Mouse (Mus musculus) forebrain, embryonic 16.5 days (tissue): ENCODE data around the gene Ephx1. TPM values are rescaled to one million over a fixed set of nuclear protein-coding genes. Genes with fewer than 3 reads are reported as not detected.

Experiments
- ATAC-seq: fragments of 200-750 bp; cut with Nextera tagmentation; 2 replicates; pipeline ENCODE4 v1.8.0; 2017; ENCODE audit warnings: mild to moderate bottlenecking, moderate library complexity
- H3K27ac ChIP-seq: fragments of 300-500 bp; sonication (generic); 2 replicates; pipeline ENCODE4 v1.5.1; 2014; ENCODE audit warnings: low read length, control low read depth
- H3K27me3 ChIP-seq: fragments of 300-500 bp; sonication (generic); replicated peaks from 2 replicates; pipeline ENCODE4 v1.6.1; 2014; ENCODE audit warnings: low read length; ENCODE audit not compliant: control insufficient read depth, insufficient read depth
- H3K36me3 ChIP-seq: fragments of 300-500 bp; sonication (generic); 2 replicates; pipeline ENCODE4 v1.6.1; 2014; ENCODE audit not compliant: control insufficient read depth, insufficient read depth
- H3K4me1 ChIP-seq: fragments of 300-500 bp; sonication (generic); replicated peaks from 2 replicates; pipeline ENCODE4 v1.6.1; 2014; ENCODE audit warnings: low read length; ENCODE audit not compliant: control insufficient read depth, insufficient read depth
- H3K4me2 ChIP-seq: fragments of 300-500 bp; sonication (generic); 2 replicates; pipeline ENCODE4 v1.6.1; 2014; ENCODE audit warnings: mild to moderate bottlenecking, low read length, control low read depth
- H3K4me3 ChIP-seq: fragments of 300-500 bp; sonication (generic); replicated peaks from 2 replicates; pipeline ENCODE4 v1.5.1; 2014; ENCODE audit warnings: mild to moderate bottlenecking, low read length, control low read depth
- H3K9ac ChIP-seq: fragments of 300-500 bp; sonication (generic); replicated peaks from 2 replicates; pipeline ENCODE4 v1.6.1; 2014; ENCODE audit warnings: low read depth, low read length, control low read depth
- H3K9me3 ChIP-seq: fragments of 300-500 bp; sonication (generic); 2 replicates; pipeline ENCODE4 v1.6.1; 2016; ENCODE audit warnings: low read length; ENCODE audit not compliant: control insufficient read depth
- WGBS: fragments of 180-500 bp; shearing (Covaris S2); extraction: QIAGEN DNeasy Blood & Tissue Kit; methylation state at CpG from one replicate; pipeline ENCODE4 v1.1.7; 2014; 5-methylcytosine and 5-hydroxymethylcytosine counted together
- polyA plus RNA-seq: library from polyadenylated mRNA; unstranded; fragments of >200 nt; fragmentation: Nextera tagmentation; extraction: Ambion mirVana; gene quantifications from 2 replicates; pipeline ENCODE4 v1.2.1, GENCODE M21; 2015

Ephx1 gene
- 5.5 and 6.6 TPM in 2 replicates for polyA plus RNA-seq

DNA sequence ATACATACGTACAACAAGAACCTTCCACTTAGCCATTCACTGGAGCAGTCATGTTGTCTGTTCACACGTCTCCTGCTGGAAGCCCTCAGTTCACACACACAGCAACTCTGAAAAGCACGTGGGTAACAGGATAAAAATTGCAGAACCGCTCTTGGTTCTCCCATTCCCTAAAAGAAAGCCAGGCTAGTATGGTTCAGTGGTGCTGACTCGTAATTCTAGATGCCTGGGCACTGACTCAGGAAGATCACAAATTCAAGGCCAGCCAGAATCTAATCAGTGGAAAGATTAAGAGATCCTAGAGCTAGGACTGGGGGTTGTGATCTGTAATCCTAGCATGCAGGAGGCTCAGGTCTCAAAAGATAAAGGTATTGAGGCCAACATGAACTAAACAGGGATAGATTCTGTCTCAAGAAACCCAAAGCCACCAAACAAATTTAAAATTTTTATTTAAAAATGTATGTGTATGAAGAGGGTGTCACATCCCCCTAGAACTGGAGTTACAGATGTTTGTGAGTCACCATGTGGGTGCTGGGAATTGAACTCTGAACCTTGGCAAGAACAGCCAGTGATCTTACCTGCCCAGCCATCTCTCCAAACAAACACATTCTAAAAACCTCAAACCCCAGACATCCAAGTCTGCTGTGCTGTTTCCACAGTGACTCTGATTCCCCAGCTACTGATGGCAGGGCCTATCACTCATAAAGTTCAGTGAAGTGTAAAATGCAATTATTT lies at the start of gene Ephx1:
TSS of gene Ephx1 (minus strand) at position 149 of the 732 bp plus-strand sequence.
- H3K9me3 ChIP-seq: no peaks in the 10 kb centered on the region

DNA sequence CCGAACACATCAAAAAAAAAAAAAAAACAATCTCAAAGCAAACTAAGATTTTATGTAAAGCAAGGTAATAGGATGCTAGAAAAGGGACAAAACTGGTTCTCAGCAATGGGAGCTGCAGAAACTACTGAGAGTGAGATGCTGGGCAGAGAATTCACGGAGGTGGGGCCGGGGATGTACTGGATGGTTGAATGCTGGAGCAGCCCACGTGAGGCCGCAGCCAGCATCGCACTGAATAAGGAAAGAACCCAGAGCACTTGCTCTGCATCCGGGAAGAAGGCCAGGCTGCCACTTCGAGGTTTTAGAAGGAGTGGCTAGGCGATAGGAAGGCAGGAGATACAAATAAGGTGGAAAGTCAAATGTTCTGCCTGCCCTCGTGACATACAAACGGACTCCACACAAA lies 49.0 kb upstream of the Ephx1 start:
- Histone ChIP-seq H3K36me3 (no peaks in the 10 kb centered on the region), H3K4me2 (no peak overlapping the region), H3K9me3 (no peaks in the 10 kb centered on the region), H3K27ac (no peak overlapping the region), H3K4me1 (no peaks in the 10 kb centered on the region), H3K9ac (no peak overlapping the region), H3K4me3 (no peak overlapping the region), H3K27me3 (no peaks in the 10 kb centered on the region)
- WGBS: 74% methylated on average over 11 of the region's 11 CpGs
- ATAC-seq: no peak

More for the DNA sequence above, at the start of gene Ephx1:
- Histone ChIP-seq H3K9ac (no peak within 1 kb of the TSS), H3K4me3 (no peak within 1 kb of the TSS), H3K36me3 (no peaks in the 10 kb centered on the region), H3K27me3 (no peaks in the 10 kb centered on the region; the same call in 1 of the 2 replicates), H3K4me1 (0 out of 2 replicates have a peak, but pooled peaks cover 5% of the 10 kb centered on the region), H3K4me2 (no peak within 1 kb of the TSS), H3K27ac (no peak within 1 kb of the TSS)
- 59% methylated on average over 5 of the region's 5 CpGs for WGBS
- no peak for ATAC-seq

DNA sequence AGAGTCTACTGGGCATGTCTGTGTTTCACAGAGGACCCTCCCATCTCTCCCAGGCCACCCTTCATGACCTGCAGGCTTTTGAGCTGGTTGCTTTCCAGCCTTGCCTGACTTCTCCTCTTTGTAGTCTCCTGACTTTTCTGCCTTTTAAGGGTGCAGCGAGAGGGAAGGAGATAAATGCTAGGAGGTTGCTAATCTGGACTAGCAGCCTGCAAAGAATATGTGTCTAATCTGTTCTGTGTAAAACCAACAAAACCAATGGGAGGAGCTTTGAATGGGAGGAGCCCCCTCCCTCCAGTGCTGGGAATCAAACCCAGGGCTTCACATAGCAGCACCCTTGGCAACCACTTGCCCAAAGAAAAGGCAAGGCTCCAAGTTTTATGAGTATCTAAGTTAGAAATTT lies 47.6 kb upstream of the Ephx1 start:
- Histone ChIP-seq H3K27me3 (no peaks in the 10 kb centered on the region), H3K36me3 (no peaks in the 10 kb centered on the region), H3K4me3 (no peak overlapping the region), H3K4me1 (no peaks in the 10 kb centered on the region), H3K9me3 (no peaks in the 10 kb centered on the region), H3K9ac (no peak overlapping the region), H3K27ac (no peak overlapping the region), H3K4me2 (no peak overlapping the region)
- no peak for ATAC-seq
- WGBS: 78% methylated on average over 1 of the region's 1 CpGs

DNA sequence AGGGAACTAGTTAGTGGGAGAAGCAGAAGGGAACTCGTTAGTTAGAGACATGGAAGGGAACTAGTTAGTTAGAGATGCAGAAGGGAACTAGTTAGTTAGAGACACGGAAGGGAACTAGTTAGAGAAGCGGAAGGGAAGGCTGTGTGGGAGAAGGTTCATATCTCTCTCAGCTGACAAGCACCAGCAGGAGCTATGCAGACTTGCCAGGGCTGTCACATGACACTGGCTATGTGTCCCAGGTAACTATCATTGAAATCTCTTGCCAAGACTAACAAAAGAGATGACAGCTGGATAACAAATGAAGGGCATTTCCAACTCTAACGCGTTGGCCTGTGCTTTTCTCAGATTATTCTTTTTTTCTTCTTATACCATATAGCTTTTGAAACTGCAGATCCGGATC lies 43.9 kb upstream of the Ephx1 start:
- ATAC-seq: no peak
- no peaks in the 10 kb centered on the region for H3K36me3 ChIP-seq
- no peak overlapping the region for H3K4me2 ChIP-seq
- no peaks in the 10 kb centered on the region for H3K9me3 ChIP-seq
- no peak overlapping the region for H3K4me3 ChIP-seq
- WGBS: 86% methylated on average over 6 of the region's 6 CpGs
- no peak overlapping the region for H3K9ac ChIP-seq
- H3K27ac ChIP-seq: no peak overlapping the region
- no peaks in the 10 kb centered on the region for H3K27me3 ChIP-seq
- no peaks in the 10 kb centered on the region for H3K4me1 ChIP-seq

DNA sequence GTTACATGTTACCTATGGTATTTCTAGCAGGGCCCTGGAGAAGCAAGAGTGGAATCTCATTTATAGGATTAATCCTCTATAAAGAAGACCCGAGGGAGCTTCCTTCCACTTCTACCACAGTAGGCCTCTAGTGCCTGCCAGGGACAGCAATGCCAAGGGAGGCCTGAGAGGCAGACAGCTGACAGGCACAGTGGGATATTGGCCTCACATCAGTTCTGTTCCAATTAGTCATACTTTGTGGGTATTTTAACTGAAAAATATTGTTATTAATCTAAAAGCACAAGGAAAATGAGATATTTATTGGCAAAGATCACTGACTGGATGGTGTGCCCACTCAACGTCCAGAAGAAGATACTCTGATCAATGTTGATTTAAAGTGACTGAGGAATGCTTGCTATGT lies 43.3 kb upstream of the Ephx1 start:
- Histone ChIP-seq H3K27ac (no peak overlapping the region), H3K4me3 (no peak overlapping the region), H3K4me1 (no peaks in the 10 kb centered on the region), H3K36me3 (no peaks in the 10 kb centered on the region), H3K9ac (no peak overlapping the region), H3K9me3 (no peaks in the 10 kb centered on the region), H3K4me2 (no peak overlapping the region), H3K27me3 (no peaks in the 10 kb centered on the region)
- ATAC-seq: no peak
- WGBS: 68% methylated on average over 2 of the region's 2 CpGs

DNA sequence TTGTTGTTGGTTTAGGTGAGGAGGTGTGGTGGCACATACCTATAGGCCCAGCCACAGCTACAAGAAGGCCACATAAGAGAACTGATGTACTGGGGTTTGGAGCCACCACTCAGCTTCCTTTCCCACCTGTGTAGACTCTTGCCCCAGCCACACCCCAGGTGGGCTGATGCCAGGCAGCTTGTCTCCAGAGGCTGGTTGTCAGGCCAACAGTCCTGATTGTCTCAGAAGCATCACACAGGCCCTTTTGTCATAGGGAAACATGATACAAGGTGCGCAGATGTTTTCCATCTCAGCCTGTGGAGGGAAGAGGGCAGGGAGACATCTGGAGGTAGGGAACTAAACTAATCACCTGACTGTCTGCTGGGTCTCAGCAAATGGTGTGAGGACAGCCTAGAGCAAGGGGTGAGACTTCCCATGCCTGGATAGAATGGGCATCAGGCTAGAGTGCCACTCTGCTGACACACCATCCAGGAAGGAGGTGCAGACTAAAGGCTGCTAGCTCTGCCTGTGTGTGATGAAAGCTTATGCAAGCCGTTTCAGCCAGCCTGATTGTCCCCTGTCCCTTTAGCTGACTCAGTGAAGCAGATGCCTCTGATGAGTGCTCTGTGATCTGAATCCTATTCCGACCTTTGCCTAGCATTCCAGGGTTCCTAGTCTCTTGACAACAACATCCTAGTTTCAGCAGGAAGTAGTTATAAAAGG lies 41.2 kb upstream of the Ephx1 start:
- no peak overlapping the region for H3K4me3 ChIP-seq
- no peaks in the 10 kb centered on the region for H3K36me3 ChIP-seq
- no peak for ATAC-seq
- H3K27me3 ChIP-seq: no peaks in the 10 kb centered on the region
- no peak overlapping the region for H3K27ac ChIP-seq
- H3K4me1 ChIP-seq: no peaks in the 10 kb centered on the region
- no peaks in the 10 kb centered on the region for H3K9me3 ChIP-seq
- 68% methylated on average over 3 of the region's 3 CpGs for WGBS
- no peak overlapping the region for H3K4me2 ChIP-seq
- H3K9ac ChIP-seq: no peak overlapping the region

DNA sequence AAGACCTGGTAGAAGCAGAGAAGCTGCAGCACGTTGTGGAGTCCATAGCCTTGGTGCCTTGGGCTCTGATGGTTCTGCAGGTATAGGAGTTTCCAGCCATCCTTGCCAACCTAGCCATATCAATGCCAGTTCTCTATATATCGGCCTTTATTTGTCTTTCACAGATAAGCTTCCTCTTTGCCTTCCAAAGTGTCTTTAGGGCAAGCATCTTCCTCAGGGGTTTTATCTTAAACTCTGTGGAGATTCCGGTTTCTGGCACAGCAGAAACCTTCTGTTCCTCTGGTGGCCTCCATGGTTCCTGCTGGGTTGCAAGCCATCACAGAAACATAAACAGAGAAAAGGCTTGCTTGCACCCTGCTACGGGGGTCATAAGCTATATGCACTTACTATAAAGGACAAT lies 32.2 kb upstream of the Ephx1 start:
- Histone ChIP-seq H3K27me3 (no peaks in the 10 kb centered on the region), H3K4me2 (no peak overlapping the region), H3K9ac (no peak overlapping the region), H3K4me1 (no peaks in the 10 kb centered on the region), H3K27ac (no peak overlapping the region), H3K4me3 (no peak overlapping the region), H3K9me3 (no peaks in the 10 kb centered on the region), H3K36me3 (no peaks in the 10 kb centered on the region)
- WGBS: 90% methylated on average over 4 of the region's 4 CpGs
- no peak for ATAC-seq

DNA sequence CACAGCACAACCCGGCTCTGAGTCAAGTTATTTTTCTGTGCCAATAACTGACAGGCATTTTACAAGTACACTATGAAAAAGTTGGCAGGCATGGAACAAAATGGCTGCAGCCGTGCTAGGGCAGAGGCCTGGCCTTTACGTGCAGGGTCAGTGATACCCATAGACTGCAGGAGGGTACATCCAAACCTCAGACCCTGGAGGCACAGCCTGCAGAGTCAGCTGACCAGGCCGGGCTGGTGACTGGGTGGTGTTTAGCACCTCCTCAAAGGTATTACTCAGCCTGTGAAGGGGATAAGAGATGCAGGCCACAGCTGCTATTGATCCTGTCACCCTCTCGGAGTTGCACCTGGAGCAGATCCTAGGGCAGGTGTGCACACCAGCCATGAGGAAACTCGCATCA lies 30.2 kb upstream of the Ephx1 start, which contains the start of gene 9130409I23Rik:
TSS of gene 9130409I23Rik (plus strand) at position 301 of the 400 bp plus-strand sequence.
- Histone ChIP-seq H3K9me3 (no peaks in the 10 kb centered on the region), H3K4me3 (no peak within 1 kb of the TSS), H3K4me2 (no peak within 1 kb of the TSS), H3K27ac (no peak within 1 kb of the TSS), H3K27me3 (no peaks in the 10 kb centered on the region), H3K36me3 (no peaks in the 10 kb centered on the region), H3K4me1 (no peaks in the 10 kb centered on the region), H3K9ac (no peak within 1 kb of the TSS)
- no peak for ATAC-seq
- WGBS: 88% methylated on average over 6 of the region's 6 CpGs

DNA sequence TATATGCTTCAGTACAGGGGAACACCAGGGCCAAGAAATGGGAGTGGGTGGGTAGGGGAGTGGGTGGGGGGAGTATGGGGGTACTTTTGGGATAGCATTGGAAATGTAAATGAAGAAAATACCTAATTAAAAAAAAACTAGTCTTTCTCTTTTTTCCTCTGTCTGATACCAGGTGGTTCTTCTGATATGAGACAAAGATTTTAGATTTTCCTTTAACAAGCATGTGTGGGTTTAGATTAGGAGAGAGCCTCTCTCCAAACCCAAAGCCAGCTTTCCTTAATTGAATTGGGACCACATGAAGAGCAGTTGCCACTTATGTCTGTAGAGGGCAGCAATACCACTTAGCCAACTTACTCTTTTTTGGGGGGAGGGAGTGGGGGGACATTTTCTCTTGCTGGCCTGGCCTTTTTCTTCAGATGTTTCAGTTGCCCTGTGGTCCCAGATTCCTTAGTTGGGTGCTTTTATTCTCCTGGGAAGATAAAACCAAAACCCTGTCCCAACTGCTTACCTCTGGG lies 28.7 kb upstream of the Ephx1 start:
- Histone ChIP-seq H3K9me3 (no peaks in the 10 kb centered on the region), H3K27ac (no peak overlapping the region), H3K4me3 (no peak overlapping the region), H3K27me3 (no peaks in the 10 kb centered on the region), H3K4me2 (no peak overlapping the region), H3K9ac (no peak overlapping the region), H3K4me1 (no peaks in the 10 kb centered on the region), H3K36me3 (no peaks in the 10 kb centered on the region)
- no peak for ATAC-seq
